Mouse (Mus musculus) ES-E14 (cell line): ENCODE data around the gene Neu1.
"Not testable (repeated sequence)": the region's sequence is repeated elsewhere in the genome, so short reads cannot be mapped to it uniquely, and the experiment has no call there.

Experiments
- CHD2 ChIP-seq: IDR thresholded peaks from 2 replicates; pipeline ENCODE4 v1.6.1; 2014; ENCODE audit warnings: mild to moderate bottlenecking, low read depth, low read length, inconsistent platforms
- HCFC1 ChIP-seq: IDR thresholded peaks from 2 replicates; pipeline ENCODE4 v1.6.1; 2012; ENCODE audit warnings: low read length, inconsistent platforms, borderline replicate concordance; ENCODE audit not compliant: insufficient read depth
- MAFK ChIP-seq: IDR thresholded peaks from 2 replicates; pipeline ENCODE4 v1.6.1; 2014; ENCODE audit warnings: mild to moderate bottlenecking, low read depth, low read length, inconsistent platforms; ENCODE audit not compliant: insufficient read depth
- ZC3H11A ChIP-seq: IDR thresholded peaks from 2 replicates; pipeline ENCODE4 v1.6.1; 2012; ENCODE audit warnings: low read depth, mild to moderate bottlenecking, inconsistent platforms, low read length, borderline replicate concordance
- ZNF384 ChIP-seq: IDR thresholded peaks from 2 replicates; pipeline ENCODE4 v1.6.1; 2012; ENCODE audit warnings: low read depth, low read length, inconsistent platforms

DNA sequence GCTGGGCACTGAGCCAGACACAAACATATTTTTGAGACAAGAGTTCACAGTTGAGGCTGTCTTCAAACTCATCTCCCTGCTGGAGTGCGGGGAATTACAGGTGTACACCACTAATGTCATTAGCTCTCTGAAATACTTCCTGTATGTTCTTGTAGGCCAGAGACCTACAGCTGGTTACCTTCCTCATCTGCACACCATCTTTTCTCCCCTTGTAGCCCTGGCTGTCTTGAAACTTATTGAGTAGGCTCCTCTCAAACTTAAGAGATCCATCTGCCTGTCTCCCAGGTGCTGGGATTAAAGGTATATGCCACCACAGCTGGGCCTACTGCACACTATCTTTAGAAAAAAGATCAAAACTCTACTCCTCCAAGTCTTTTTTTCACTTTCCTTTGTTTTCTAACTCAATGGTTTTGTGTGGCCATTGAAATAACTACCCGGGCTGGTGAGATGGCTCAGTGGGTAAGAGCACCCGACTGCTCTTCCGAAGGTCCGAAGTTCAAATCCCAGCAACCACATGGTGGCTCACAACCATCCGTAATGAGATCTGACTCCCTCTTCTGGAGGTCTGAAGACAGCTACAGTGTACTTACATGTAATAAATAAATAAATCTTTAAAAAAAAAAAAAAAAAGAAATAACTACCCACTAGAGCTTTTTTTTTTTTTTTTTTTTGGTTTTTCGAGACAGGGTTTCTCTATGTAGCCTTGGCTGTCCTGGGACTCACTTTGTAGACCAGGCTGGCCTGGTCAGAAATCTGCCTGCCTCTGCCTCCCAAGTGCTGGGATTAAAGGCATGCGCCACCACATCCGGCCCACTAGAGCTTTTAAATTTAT lies 17.9 kb downstream of the Neu1 start:
- not testable (repeated sequence) for TF ChIP-seq ZC3H11A, MAFK, HCFC1, CHD2
- TF ChIP-seq ZNF384: peak; percentile 34; the same call in 1 of the 2 replicates
